Mouse (Mus musculus) heart, postnatal 0 days (tissue): Measurements from ENCODE around the gene Adamtsl1.

Source experiments
- CTCF ChIP-seq: IDR thresholded peaks from 2 replicates; pipeline ENCODE4 v1.5.1; 2016; ENCODE audit warnings: antibody characterized with exemption, control low read depth, low read depth
- EP300 ChIP-seq: IDR thresholded peaks from 2 replicates; pipeline ENCODE4 v1.6.1; 2016; ENCODE audit warnings: antibody characterized with exemption, low read depth

DNA sequence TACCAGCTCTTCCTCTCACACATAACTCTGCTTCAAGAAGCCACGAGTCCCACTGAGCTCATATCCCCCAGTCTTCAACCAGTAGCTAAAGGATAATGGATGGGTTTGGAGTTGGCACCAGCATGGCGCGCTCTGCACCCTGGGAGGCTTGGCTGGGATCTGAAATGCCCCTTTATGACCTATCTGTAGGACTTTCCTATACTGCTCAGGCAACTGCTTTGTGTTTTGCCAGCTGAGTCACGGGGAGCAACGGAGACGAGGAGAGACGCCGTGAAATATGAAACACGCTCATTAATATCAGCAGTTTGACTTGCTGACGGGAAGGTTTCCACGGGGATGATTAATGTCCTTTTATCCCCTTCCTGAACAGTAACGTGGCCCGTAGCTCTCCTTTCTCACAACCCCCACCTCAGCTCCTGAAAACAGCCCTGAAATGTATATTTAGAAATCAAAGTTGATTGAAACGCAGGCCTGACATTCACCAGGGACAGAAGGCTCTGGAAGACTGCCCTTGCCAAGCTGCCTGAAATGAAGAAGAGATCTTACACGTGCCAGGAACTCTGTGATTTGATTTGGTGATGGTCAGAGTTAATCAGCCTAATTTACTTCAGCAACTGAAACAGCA, 902.5 kb downstream of the Adamtsl1 start:
- TF ChIP-seq CTCF, result no peak
- TF ChIP-seq EP300, result no peak
